Mouse (Mus musculus): Measurements from ENCODE around the gene Ypel2. TPM values are rescaled to one million over a fixed set of nuclear protein-coding genes. Genes with fewer than 3 reads are reported as not detected.
A peak's percentile ranks its signal among the peaks of the same experiment; 100 is the strongest.

The Ypel2 gene
- total RNA-seq, 2 experiments from 2014 or later, result 46.1 to 46.4 TPM

GRCm38 (mm10) chr11:86906257-86906656, 87.2 kb downstream of the Ypel2 start:
- DNase-seq (ENCODE audit: low spot score in 2 of 2), result no peak

DNA sequence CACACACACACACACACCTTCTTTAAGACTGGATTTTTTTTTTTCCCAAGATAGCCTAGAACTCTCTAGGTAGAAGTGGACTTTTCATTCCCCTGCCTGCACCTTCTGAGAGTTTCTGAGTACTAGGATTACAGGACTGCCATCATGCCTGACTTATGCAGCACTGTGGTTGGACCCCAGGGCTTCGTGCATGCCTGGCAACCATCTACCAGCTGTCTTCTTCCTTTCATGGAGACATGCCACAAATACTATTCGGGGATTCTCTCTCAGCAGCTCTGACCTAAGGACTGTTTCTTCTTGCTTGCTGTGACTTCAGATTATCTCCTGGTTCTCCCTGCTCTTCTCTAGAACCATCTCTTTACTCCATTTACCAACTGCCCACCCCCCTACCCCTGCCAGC, 88.2 kb downstream of the Ypel2 start:
- no peak for DNase-seq (ENCODE audit: low spot score in 2 of 2)

- DNase-seq (ENCODE audit: low spot score in 2 of 2), result no peak
Observed at GRCm38 (mm10) chr11:86904706-86905105, 88.8 kb downstream of the Ypel2 start.

- DNase-seq (ENCODE audit: low spot score in 2 of 2), result no peak
Observed at GRCm38 (mm10) chr11:86898367-86898766, 95.1 kb downstream of the Ypel2 start.

DNA sequence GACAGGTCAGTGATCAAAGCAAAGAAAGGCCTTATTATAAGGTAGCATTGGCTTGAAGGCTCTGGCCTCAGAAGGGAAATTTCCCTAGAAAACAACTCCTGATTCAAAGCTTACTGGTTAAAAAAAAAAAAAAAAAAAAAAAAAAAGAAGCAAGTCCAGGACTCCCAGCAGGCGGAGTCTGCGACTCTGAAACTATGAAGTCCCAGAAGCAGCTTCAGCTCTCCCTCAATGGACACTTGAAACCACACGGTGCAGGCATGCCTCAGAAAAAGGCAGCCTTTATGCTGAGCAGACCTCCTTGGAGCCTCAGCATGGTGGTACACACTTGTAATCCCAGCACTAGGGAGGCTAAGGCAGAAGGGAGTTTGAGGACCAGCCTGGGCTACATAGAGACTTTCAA, 97.9 kb downstream of the Ypel2 start:
- no peak for DNase-seq (ENCODE audit: low spot score in 2 of 2)

- no peak for DNase-seq (ENCODE audit: low spot score in 2 of 2)
Observed at GRCm38 (mm10) chr11:86895156-86895555, 98.4 kb downstream of the Ypel2 start.

DNA sequence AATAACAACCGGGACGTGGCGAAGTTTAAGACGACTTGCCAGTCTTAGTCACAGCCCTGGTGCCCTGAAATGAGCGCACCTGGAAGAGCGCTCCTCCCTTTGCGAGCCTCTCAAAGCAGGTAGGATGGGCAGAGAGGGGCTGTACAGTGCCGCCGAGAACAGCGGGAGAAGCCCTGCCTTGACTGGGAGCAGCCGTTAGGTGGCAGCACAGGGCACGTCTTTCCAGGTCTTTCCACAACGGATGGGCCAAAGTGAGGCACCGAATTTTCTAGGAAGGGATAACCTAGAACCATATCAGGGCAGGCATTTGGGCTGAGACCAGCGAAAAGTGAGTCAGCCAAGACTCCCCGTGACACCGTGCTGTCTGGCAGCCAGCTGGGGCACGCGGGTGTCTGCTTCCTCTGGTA, 99.3 kb downstream of the Ypel2 start:
- peak; percentile 87 for DNase-seq (ENCODE audit: low spot score in 2 of 2)

DNA sequence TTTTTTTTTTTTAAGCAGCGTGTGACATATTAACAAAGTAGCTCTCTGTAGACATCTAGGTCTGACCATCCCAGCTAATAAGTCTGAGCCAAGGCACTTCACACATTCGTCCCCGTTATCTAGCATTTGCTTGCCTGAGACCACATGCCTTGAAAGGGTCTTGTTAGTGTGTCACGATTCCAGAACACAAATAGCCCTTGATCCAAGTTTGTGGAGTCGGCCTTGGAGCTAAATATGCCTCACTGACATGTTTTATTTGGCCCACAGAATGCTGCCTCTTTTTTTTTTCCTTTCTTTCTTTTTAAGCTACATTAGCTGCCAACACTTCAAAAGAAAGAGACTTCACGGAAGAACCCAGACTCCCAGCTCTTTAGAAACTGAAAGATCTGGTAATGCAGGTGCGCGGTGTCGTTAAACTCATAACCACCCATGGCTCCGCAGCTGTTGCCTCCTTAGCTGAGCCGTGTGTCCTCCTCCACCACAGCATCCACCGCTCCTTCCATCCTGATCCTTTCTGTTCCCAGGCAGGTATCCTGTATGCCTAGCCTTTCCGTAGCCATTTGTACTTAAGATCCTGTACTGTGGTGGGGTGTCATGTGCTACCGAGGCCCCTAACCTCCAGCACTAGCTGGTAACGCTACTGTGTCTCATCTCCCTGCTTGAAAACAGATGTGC, 100.4 kb downstream of the Ypel2 start:
- DNase-seq (ENCODE audit: low spot score in 2 of 2), result no peak

Other genes starting within 250 kb of the Ypel2 start
- 100 to 1,000 TPM; 534 to 538 TPM for gene Cltc, start 236.1 kb downstream of the Ypel2 start, total RNA-seq (2021)
- gene Dhx40, start 186.0 kb downstream of the Ypel2 start, total RNA-seq (2021), result 10 to 100 TPM; 22.8 to 22.9 TPM
- 10 to 100 TPM; 39.8 to 40.2 TPM for gene Gdpd1, start 80.4 kb upstream of the Ypel2 start, total RNA-seq (2021)
- gene Smg8, start 93.1 kb upstream of the Ypel2 start, total RNA-seq (2021), result 10 to 100 TPM; 16.7 to 18.2 TPM
- under 1 TPM; 0.21 to 0.23 TPM for gene Prr11, start 115.0 kb upstream of the Ypel2 start, total RNA-seq (2021)
- gene Ska2, start 115.5 kb upstream of the Ypel2 start, total RNA-seq (2021), result 10 to 100 TPM; 11.6 to 13.6 TPM
- 100 to 1,000 TPM; 227 to 232 TPM for gene Trim37, start 133.4 kb upstream of the Ypel2 start, total RNA-seq (2021)

Measured in left cerebral cortex, adult 18-20 months (tissue).